8 mouse cellular contexts compared by ENCODE assay signal in genomic region chr2:113535685-113536084, GRCm38 (mm10).
DNase-seq lines count a peak whose midpoint lies in the region; ATAC-seq and TF ChIP-seq lines count a peak whose summit lies in the region.

No protein-coding gene starts in this region.

- H3K79me2 ChIP-seq in CH12.LX (replicated peaks; ENCODE audit: control insufficient read depth, extremely low read depth, insufficient read depth, poor library complexity, severe bottlenecking): no peaks in the 10 kb centered on the region

- ATAC-seq in hematopoietic stem cell, adult 5-6 weeks (replicated peaks in 1 of 2; ENCODE audit: insufficient read depth in 1 of 2, low FRiP score in 2 of 2, low TSS enrichment in 1 of 2, low read depth in 1 of 2, poor library complexity in 2 of 2, severe bottlenecking in 2 of 2): peak; percentile 40 to 73; a peak in 3 of 4 replicates
- peak; percentile 62; the same call in 1 of the 2 replicates for ATAC-seq in megakaryocyte, adult 5-6 weeks (ENCODE audit: poor library complexity, severe bottlenecking)
- ATAC-seq in monocyte, adult 5-6 weeks (replicated peaks; ENCODE audit: insufficient number of reproducible peaks, low FRiP score, low TSS enrichment, poor library complexity, severe bottlenecking): no peak

- no peaks in the 10 kb centered on the region for H3K27me3 ChIP-seq in CH12.LX (replicated peaks)

- dilution Hi-C loops in CH12.LX (cut with MboI; ENCODE audit: extremely low pct_ligation_motif_present, extremely low pct_unique_long_range_greater_than_20kb, low sequenced_read_pairs): no loop called here

- TF ChIP-seq CTCF in CH12.LX (conservative IDR thresholded peaks at IDR 0.05 in 1 of 2, IDR thresholded peaks at IDR 0.05 in 1 of 2; ENCODE audit: low read depth in 2 of 2, low read length in 2 of 2): peak; percentile 52 to 74; a peak in 3 of 4 replicates

- no peak overlapping the region for H3K4me2 ChIP-seq in CH12.LX (ENCODE audit: insufficient read depth, low read depth, poor library complexity, severe bottlenecking)

- DNase-seq in heart, adult 18-20 months: peak; percentile 34 to 39
- no peak for DNase-seq in heart, adult 11 months
- peak; percentile 55 for DNase-seq in CH12.LX (ENCODE audit: extremely low read depth)
- peak; percentile 69 for DNase-seq in cerebellum, adult 9-10 months
- DNase-seq in right cerebral cortex, postnatal 14 days: no peak

- H3K9me3 ChIP-seq in CH12.LX (replicated peaks; ENCODE audit: low read length): no peaks in the 10 kb centered on the region

- no peak overlapping the region for H3K27ac ChIP-seq in CH12.LX (ENCODE audit: insufficient read depth, low read depth)

- H3K9ac ChIP-seq in CH12.LX (ENCODE audit: insufficient read depth, low read depth): no peak overlapping the region

- no peak overlapping the region for H3K4me3 ChIP-seq in CH12.LX (replicated peaks in 1 of 3; ENCODE audit: low read depth in 2 of 3, low read length in 2 of 3, poor library complexity in 1 of 3)

- in situ Hi-C loops in CH12.LX (cut with MboI; ENCODE audit: low pct_ligation_motif_present, low pct_unique_long_range_greater_than_20kb, low sequenced_read_pairs): no loop called here

- no peak for TF ChIP-seq POLR2A in CH12.LX (IDR thresholded peaks at IDR 0.05; ENCODE audit: low read depth, low read length)

- no peaks in the 10 kb centered on the region for H3K36me3 ChIP-seq in CH12.LX (replicated peaks in 1 of 2; ENCODE audit: control insufficient read depth in 1 of 2, insufficient read depth in 1 of 2, low read length in 1 of 2)

- TF ChIP-seq EP300 in CH12.LX (IDR thresholded peaks at IDR 0.05; ENCODE audit: low read length): no peak

- peak; percentile 60 for TF ChIP-seq RAD21 in CH12.LX (IDR thresholded peaks at IDR 0.05; ENCODE audit: low read depth, low read length)

- peaks cover 0 to 16% of the 10 kb centered on the region in 2 experiments; a peak in 2 of 4 replicates for H3K4me1 ChIP-seq in CH12.LX (ENCODE audit: control insufficient read depth in 1 of 2, insufficient read depth in 2 of 2)

TF ChIP-seq in CH12.LX, 34 proteins besides CTCF, POLR2A, EP300 and RAD21:
- TF ChIP-seq E2F4 (IDR thresholded peaks at IDR 0.05; ENCODE audit: insufficient replicate concordance, low read depth, low read length) (no peak), TBP (conservative IDR thresholded peaks at IDR 0.05; ENCODE audit: low read depth, low read length) (no peak), SMC3 (IDR thresholded peaks at IDR 0.05; ENCODE audit: low read depth, low read length) (peak; percentile 81), MAX (IDR thresholded peaks at IDR 0.05; ENCODE audit: low read length) (no peak), MXI1 (IDR thresholded peaks at IDR 0.05; ENCODE audit: low read depth, low read length) (no peak)

Comparison
In these comparisons a context has a peak if more than half of its experiments do, and no peak if none do; other contexts are left out.
1. DNase-seq: peak in heart, adult 18-20 months (2 of 2), CH12.LX (single experiment) and cerebellum, adult 9-10 months (single experiment); none in heart, adult 11 months (single experiment) and right cerebral cortex, postnatal 14 days (single experiment).